Mouse (Mus musculus) limb, embryonic 11.5 days (tissue): Measurements from ENCODE around the gene Cwc27. TPM values are rescaled to one million over a fixed set of nuclear protein-coding genes. Genes with fewer than 3 reads are reported as not detected.

Experiments used
- ATAC-seq: fragments of 200-750 bp; cut with Nextera tagmentation; 2 replicates; pipeline ENCODE4 v1.8.0; 2017; ENCODE audit warnings: low read depth; ENCODE audit not compliant: insufficient number of reproducible peaks, low FRiP score, low TSS enrichment
- DNase-seq: peaks from one replicate; pipeline ENCODE4 v3.0.0-alpha.2; 2015; ENCODE audit warnings: low spot score
- H3K27ac ChIP-seq: fragments of 300-500 bp; sonication (generic); replicated peaks from 2 replicates; pipeline ENCODE4 v1.5.1; 2014; ENCODE audit warnings: low read depth, mild to moderate bottlenecking, low read length
- H3K27me3 ChIP-seq: fragments of 300-500 bp; sonication (generic); 2 replicates; pipeline ENCODE4 v1.6.1; 2014; ENCODE audit warnings: mild to moderate bottlenecking, low read length, mixed read lengths; ENCODE audit not compliant: control insufficient read depth, insufficient read depth
- H3K36me3 ChIP-seq: fragments of 300-500 bp; sonication (generic); 2 replicates; pipeline ENCODE4 v1.6.1; 2014; ENCODE audit warnings: mild to moderate bottlenecking, low read length, moderate library complexity, mixed read lengths; ENCODE audit not compliant: control insufficient read depth, insufficient read depth
- H3K4me1 ChIP-seq: fragments of 300-500 bp; sonication (generic); 2 replicates; pipeline ENCODE4 v1.6.1; 2014; ENCODE audit warnings: low read length, mixed read lengths; ENCODE audit not compliant: control insufficient read depth, insufficient read depth
- H3K4me2 ChIP-seq: fragments of 300-500 bp; sonication (generic); 2 replicates; pipeline ENCODE4 v1.6.1; 2014; ENCODE audit warnings: low read depth, mild to moderate bottlenecking, moderate library complexity; ENCODE audit not compliant: severe bottlenecking
- H3K4me3 ChIP-seq: fragments of 300-500 bp; sonication (generic); 2 replicates; pipeline ENCODE4 v1.5.1; 2014; ENCODE audit warnings: low read depth, low read length
- H3K9ac ChIP-seq: fragments of 300-500 bp; sonication (generic); 2 replicates; pipeline ENCODE4 v1.6.1; 2014; ENCODE audit warnings: mild to moderate bottlenecking, low read length
- H3K9me3 ChIP-seq: fragments of 300-500 bp; sonication (generic); 2 replicates; pipeline ENCODE4 v1.6.1; 2016; ENCODE audit warnings: low read length; ENCODE audit not compliant: control insufficient read depth
- WGBS: fragments of 180-500 bp; shearing (Covaris S2); extraction: QIAGEN DNeasy Blood & Tissue Kit; methylation state at CpG from one replicate; pipeline ENCODE4 v1.1.7; 2014; 5-methylcytosine and 5-hydroxymethylcytosine counted together
- polyA plus RNA-seq: library from polyadenylated mRNA; unstranded; fragments of >200 nt; fragmentation: Nextera tagmentation; extraction: Ambion mirVana; gene quantifications from 2 replicates; pipeline ENCODE4 v1.2.1, GENCODE M21; 2014

Cwc27 gene
- polyA plus RNA-seq, 1 experiment from 2014 or later = 32.2 TPM

DNA sequence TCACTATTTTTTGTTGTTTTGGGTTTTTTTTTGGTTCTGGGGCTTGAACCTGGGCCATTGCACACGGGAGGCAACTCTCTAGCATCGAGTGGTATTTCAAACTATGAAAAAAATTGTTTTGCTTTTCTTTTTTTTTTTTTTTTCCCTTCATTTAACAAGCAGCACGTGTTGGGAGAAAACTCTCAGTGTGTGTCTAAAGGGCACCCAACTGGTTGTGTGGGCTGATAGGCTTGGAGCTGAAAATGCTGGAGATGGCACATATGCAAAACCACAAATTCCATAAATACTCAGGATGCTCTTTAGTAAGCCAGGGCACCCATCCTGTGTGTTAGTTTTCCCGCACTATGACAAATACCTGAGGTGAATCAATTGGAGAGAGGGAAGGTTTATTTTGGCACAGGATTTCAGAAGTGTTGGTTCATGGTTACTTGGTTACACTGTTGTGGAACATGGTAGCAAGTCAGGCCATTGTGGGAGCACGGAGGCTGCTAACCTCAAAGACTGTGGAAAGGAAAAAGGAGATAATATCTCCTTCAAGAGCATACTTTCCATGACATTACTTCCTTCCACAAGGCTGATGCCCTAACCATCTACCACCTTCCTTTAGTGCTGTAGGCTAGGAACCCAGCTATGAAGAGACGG is 194.7 kb downstream of the Cwc27 start:
- no peak overlapping the region for H3K27ac ChIP-seq
- H3K9ac ChIP-seq = no peak overlapping the region
- no peaks in the 10 kb centered on the region for H3K36me3 ChIP-seq
- no peaks in the 10 kb centered on the region for H3K4me1 ChIP-seq
- WGBS = 89% methylated on average over 6 of the region's 6 CpGs
- no peaks in the 10 kb centered on the region for H3K9me3 ChIP-seq
- no peak overlapping the region for H3K4me2 ChIP-seq
- ATAC-seq = no peak
- H3K4me3 ChIP-seq = no peak overlapping the region
- no peak for DNase-seq
- H3K27me3 ChIP-seq = no peaks in the 10 kb centered on the region

DNA sequence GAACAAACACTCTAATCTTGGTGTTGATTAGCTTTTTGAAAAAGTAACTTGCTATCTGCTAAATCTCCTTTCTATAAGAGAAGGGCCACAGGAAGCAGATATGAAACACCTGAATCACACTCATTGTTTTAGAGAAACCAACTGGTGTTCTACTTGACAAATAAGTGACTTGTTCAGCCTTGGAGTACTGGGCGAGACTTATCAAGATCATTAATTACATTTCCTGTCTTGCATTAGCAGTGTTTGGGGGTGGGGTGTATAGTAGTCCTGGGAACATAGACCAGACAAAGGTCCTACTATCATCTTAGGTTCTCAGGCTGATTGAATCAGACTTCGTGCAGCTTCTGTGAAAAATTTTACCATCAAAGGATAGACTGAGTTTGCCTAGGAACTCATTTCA is 196.5 kb downstream of the Cwc27 start:
- no peaks in the 10 kb centered on the region for H3K36me3 ChIP-seq
- H3K27ac ChIP-seq = no peak overlapping the region
- H3K9ac ChIP-seq = no peak overlapping the region
- H3K4me2 ChIP-seq = no peak overlapping the region
- DNase-seq = no peak
- ATAC-seq = no peak
- no peak overlapping the region for H3K4me3 ChIP-seq
- 76% methylated on average over 2 of the region's 2 CpGs for WGBS
- H3K9me3 ChIP-seq = no peaks in the 10 kb centered on the region
- no peaks in the 10 kb centered on the region for H3K27me3 ChIP-seq
- no peaks in the 10 kb centered on the region for H3K4me1 ChIP-seq

GRCm38 (mm10) chr13:104619503-104620288 is 197.2 kb downstream of the Cwc27 start:
- WGBS = 93% methylated on average over 7 of the region's 7 CpGs
- Histone ChIP-seq H3K36me3 (no peaks in the 10 kb centered on the region), H3K9ac (no peak overlapping the region), H3K9me3 (no peaks in the 10 kb centered on the region), H3K27ac (no peak overlapping the region), H3K4me3 (no peak overlapping the region), H3K27me3 (no peaks in the 10 kb centered on the region), H3K4me1 (no peaks in the 10 kb centered on the region), H3K4me2 (no peak overlapping the region)
- DNase-seq (no peak), ATAC-seq (no peak)

DNA sequence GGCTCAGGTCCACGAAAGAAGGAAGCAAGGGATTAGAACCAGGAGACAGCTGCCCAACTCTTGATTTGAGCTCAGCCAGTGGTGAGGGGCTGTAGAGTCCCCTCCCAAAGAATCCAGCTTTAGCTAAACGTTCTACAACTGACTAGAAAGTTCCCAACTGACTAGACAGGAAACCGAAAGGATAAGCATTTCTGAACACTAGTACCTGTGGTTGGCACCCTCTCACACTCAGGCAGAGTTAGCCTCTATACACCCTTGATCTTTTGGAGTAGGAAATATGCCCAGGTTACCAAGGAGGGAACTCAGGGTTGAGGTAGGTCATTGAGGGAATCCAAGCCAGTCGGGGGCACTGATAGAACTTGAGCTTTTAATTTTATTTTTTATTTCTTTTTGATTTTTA is 199.7 kb downstream of the Cwc27 start:
- Histone ChIP-seq H3K4me1 (no peaks in the 10 kb centered on the region), H3K4me3 (no peak overlapping the region), H3K9me3 (no peaks in the 10 kb centered on the region), H3K9ac (no peak overlapping the region), H3K27ac (no peak overlapping the region), H3K36me3 (no peaks in the 10 kb centered on the region), H3K4me2 (no peak overlapping the region), H3K27me3 (no peaks in the 10 kb centered on the region)
- DNase-seq (no peak), ATAC-seq (no peak)
- 89% methylated on average over 4 of the region's 4 CpGs for WGBS

DNA sequence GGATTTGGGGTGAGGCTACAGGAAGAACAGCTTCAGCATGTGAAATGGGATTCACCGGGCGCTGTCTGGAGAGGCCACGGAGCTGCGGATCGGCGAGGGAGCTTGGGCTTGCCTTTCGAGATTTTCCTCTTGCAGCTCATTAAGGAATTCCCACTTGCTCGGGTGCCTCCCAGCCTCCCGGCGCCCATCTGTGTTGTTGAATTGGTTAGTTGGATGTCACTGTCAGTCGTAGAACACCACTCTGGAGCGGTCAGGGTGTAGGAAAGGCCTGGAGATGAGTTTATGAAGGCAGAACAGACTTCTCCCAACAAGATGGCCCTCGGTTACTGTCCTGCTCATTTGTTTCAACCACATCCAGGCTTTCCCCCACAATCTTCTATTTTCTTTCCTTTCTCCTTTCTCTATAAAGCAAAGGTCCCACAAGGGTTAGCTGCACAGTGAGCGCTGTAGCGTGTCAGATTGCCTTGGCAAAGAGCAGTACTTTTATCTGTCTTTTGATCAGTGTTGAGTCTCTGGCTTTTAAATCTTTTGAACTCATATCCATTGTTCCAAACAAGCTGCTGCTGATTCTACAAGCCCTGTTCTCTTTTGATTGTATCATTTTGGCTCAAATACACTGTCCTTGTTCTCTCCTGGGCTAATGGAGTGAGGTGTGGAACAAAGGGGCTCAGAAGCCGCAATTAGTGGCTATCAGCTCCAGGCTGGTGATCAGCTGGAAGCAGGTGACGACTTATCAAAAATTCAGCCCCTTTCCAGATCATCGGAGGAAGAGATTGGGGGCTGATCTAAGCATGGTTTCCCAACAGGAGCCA is 200.7 kb downstream of the Cwc27 start:
- H3K4me3 ChIP-seq = no peak overlapping the region
- ATAC-seq = no peak
- no peak overlapping the region for H3K4me2 ChIP-seq
- H3K4me1 ChIP-seq = no peaks in the 10 kb centered on the region
- no peak overlapping the region for H3K9ac ChIP-seq
- no peaks in the 10 kb centered on the region for H3K36me3 ChIP-seq
- no peak overlapping the region for H3K27ac ChIP-seq
- no peaks in the 10 kb centered on the region for H3K9me3 ChIP-seq
- DNase-seq = no peak
- no peaks in the 10 kb centered on the region for H3K27me3 ChIP-seq
- 89% methylated on average over 18 of the region's 18 CpGs for WGBS

DNA sequence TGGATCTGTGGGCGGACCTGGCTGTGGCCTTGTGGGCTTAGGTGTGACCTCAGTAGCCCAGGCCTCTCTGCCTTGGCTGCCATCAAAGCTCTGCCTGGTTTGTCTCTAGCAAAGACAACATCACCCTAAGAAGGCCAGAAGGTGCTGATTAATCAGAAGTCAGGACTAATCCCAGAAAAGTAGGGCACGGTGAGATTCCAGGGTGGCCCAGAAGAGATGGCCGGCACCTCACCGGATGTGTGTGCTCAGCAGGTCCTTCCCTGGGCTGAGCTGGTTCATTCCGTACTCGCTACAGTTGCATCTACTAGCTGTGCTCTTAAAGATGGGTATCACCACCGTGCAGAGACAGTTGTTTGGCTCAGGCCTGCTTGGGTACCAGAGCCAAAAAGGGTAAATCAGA is 201.8 kb downstream of the Cwc27 start:
- Histone ChIP-seq H3K4me2 (no peak overlapping the region), H3K9me3 (no peaks in the 10 kb centered on the region), H3K9ac (no peak overlapping the region), H3K36me3 (no peaks in the 10 kb centered on the region), H3K4me1 (no peaks in the 10 kb centered on the region), H3K27ac (no peak overlapping the region), H3K4me3 (no peak overlapping the region), H3K27me3 (no peaks in the 10 kb centered on the region)
- DNase-seq = no peak
- WGBS = 96% methylated on average over 7 of the region's 7 CpGs
- ATAC-seq = no peak

DNA sequence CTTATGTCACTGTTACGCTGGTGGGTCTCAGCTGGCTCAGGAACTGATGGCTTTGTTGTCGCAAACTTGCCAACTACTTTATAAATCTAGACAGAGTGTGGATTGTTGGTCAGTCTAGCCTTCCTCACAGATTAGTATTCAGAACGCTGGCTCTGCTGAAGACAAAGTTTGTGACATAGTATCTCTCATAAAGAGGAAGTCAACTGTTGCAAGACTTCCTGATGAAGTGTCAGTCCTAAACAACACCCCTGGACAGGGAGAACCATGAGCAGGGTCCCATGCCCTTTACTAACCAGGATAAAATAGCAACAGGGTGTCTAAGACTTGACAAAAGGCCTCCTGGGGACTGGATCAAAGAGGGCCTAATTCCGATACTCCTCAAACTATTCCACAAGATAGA is 205.6 kb downstream of the Cwc27 start:
- H3K36me3 ChIP-seq = no peaks in the 10 kb centered on the region
- no peaks in the 10 kb centered on the region for H3K27me3 ChIP-seq
- H3K9ac ChIP-seq = no peak overlapping the region
- no peak overlapping the region for H3K4me2 ChIP-seq
- H3K9me3 ChIP-seq = no peaks in the 10 kb centered on the region
- DNase-seq (no peak), ATAC-seq (no peak)
- H3K27ac ChIP-seq = no peak overlapping the region
- no peak overlapping the region for H3K4me3 ChIP-seq
- 93% methylated on average over 4 of the region's 4 CpGs for WGBS
- H3K4me1 ChIP-seq = peaks cover 6% of the 10 kb centered on the region

DNA sequence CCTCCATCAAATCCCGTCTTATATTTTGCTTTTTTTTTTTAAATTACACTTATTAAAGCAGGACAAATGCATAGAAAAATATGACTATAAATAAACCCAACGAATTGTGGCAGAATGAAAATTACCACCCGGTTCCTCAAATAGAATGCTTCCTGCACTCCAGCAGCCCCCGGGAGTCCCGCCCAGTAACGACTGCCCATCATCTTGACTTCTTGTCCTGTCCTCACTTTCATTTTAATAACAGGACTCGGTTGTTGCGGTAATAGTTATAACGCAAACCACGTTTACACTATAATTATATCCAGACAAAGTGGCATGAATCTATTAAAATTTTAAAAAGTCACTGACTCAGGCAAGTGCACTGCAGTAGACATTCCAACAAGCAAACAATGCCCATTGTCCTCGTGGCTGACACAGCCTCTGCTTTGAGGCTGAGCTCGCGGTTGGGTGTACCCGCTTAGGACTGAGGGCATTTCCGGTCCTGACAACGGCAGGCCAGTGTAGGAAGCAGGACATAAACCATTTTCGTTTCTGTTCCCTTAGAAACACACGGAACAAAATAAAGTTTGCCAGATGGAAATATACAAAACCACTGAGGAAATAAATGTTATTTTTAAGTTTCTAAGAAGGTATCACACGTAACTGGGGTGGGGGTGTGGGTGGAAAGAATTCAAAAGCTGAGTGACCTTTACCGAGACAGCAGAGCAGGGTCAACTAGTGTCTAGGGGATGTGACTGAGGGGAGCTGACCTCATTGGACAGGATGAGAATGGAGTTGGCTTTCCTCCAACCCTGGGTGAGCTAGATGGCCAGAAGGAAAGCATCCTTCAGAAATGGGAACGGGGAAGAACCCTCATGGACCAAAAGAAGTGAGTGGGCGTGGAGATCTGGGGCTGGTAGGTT is 206.5 kb downstream of the Cwc27 start:
- ATAC-seq = no peak; the same call in 1 of the 2 replicates

More for the DNA sequence above, 206.5 kb downstream of the Cwc27 start:
- Histone ChIP-seq H3K27ac (no peak overlapping the region), H3K4me3 (no peak overlapping the region), H3K36me3 (no peaks in the 10 kb centered on the region), H3K4me2 (no peak overlapping the region), H3K27me3 (no peaks in the 10 kb centered on the region), H3K9ac (no peak overlapping the region), H3K9me3 (no peaks in the 10 kb centered on the region), H3K4me1 (peaks cover 6% of the 10 kb centered on the region)
- WGBS = 79% methylated on average over 22 of the region's 22 CpGs
- no peak for DNase-seq
